Mouse (Mus musculus): Measurements from ENCODE around the gene Cs.

GRCm38 (mm10) chr10:128340257-128340656, 2.7 kb downstream of the Cs start:
- TF ChIP-seq POLR2A (IDR thresholded peaks at IDR 0.05; ENCODE audit: low read depth, low read length) (no peak), CTCF (IDR thresholded peaks at IDR 0.05; ENCODE audit: borderline replicate concordance, insufficient read depth, low read length) (no peak)
